Mouse (Mus musculus) layer of hippocampus, postnatal 14 days (tissue): ENCODE data around the gene Cbs. TPM values are rescaled to one million over a fixed set of nuclear protein-coding genes. Genes with fewer than 3 reads are reported as not detected.
"Not testable (repeated sequence)": the region's sequence is repeated elsewhere in the genome, so short reads cannot be mapped to it uniquely, and the experiment has no call there.

Experiments
- DNase-seq, 2 experiments: peaks; one replicate each; pipeline ENCODE4 v3.0.0; 2021 to 2022; ENCODE audit warnings: low spot score in 2 of 2, mixed read lengths in 1 of 2
- total RNA-seq, 2 experiments: library from RNA; stranded (reverse); gene quantifications; 2 replicates each; pipeline ENCODE4 v1.2.3; 2021

The Cbs gene
- total RNA-seq, 2 experiments from 2014 or later = 75.4 to 91.4 TPM

GRCm38 (mm10) chr17:31646199-31647002 is 9.4 kb upstream of the Cbs start:
- no peak for DNase-seq

- no peak for DNase-seq
Measured at GRCm38 (mm10) chr17:31642913-31643312, 5.9 kb upstream of the Cbs start.

GRCm38 (mm10) chr17:31642331-31642730 is 5.3 kb upstream of the Cbs start:
- no peak for DNase-seq

GRCm38 (mm10) chr17:31639651-31640050 is 2.6 kb upstream of the Cbs start:
- DNase-seq = peak in 1 of 2 experiments; percentile 54

DNA sequence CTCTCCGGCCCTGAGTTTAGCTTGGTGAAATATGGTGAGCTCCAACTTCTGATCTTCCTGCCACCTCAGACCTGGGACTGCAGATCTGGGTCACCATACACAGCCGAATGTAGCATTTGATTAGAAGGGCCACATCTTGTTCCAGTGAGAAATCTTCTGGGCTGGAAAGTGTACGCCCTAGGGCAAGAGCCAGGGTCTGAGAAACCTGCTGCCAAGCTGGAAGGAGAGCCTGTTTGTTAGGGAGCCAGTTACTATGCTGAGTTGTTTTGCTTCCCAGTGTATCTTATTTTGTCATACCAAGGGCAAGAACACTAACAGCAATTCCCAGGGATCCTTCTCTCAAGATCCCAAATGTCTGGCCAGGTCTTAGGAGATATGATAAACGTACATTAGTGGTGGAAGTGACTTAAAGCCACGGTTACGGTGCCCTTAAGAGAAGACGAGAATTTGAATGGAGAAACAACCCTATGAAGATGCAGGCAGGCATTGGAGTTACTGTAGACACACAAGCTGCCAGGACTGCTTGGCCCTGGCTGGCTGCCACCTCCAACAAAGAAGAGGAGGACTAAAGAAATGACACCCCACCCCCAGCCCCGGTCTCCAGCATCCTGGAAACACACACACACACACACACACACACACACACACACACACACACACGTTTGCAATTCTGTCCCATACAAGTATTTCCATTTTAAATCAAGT is 980 bp upstream of the Cbs start:
- DNase-seq = peak; percentile 60 to 81

- DNase-seq = no peak
Measured at GRCm38 (mm10) chr17:31636277-31636941, 629 bp downstream of the Cbs start.

GRCm38 (mm10) chr17:31635781-31636180 is 1.3 kb downstream of the Cbs start:
- no peak for DNase-seq

- DNase-seq = no peak
Measured at GRCm38 (mm10) chr17:31634896-31635295, 2.1 kb downstream of the Cbs start.

DNA sequence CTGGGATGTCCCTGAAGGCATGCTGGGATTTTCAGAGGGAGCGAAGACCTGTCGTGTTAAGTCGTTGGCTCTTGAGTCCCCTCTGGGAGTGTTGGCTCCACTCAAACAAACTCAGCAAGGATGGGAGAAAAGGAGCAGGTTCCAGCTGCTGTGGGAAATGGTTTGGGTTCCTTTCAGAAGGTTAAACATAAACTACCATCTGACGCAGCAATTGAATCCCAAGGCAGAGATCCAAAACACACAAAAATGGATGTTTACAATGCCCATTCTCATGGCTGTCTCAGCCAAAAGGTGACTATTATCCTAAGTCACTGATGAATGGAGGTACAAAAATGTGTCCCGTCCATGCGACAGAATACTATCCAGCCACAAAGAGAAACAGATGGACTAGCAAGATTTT is 4.0 kb downstream of the Cbs start:
- no peak for DNase-seq

- DNase-seq = no peak
Measured at GRCm38 (mm10) chr17:31631081-31631800, 5.8 kb downstream of the Cbs start.

DNA sequence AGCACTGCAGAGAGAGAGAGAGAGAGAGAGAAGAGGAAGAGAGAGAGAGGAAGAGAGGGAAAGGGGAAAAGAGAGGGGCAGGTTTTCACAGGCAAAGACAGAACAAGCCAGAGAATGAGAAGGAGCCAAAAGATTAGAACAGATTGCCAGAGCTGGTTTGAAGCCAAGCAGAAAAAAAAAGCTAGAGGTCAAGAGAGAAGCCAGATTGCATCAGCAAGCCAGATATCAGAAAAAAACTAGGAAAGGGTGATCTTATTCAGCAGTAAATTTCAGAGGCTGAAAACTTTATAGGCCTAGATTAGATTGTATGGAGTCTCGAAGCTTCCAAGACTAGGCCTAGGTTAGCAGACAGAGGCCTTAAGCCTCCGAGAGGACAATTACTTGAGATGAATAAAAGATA is 9.1 kb downstream of the Cbs start:
- no peak for DNase-seq

DNA sequence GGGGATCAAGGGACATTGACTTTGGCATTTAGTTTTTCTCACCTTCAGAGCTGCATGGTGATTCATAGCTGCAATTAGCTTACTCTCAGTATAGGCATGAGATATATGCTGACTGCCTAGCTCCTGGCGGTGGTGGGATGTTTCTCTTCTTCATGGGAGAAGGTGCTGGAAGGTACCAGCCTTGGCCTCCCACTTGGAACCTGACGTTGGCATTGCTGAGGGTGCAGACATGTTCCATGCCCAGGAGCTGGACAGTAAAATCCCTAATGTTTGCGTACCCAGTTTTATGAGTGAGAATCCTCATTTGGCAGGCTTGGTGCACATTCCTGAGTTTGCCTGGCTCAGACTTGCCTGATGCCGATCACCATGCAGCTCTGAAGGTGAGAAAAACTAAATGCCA is 13.9 kb downstream of the Cbs start:
- DNase-seq = no peak

DNA sequence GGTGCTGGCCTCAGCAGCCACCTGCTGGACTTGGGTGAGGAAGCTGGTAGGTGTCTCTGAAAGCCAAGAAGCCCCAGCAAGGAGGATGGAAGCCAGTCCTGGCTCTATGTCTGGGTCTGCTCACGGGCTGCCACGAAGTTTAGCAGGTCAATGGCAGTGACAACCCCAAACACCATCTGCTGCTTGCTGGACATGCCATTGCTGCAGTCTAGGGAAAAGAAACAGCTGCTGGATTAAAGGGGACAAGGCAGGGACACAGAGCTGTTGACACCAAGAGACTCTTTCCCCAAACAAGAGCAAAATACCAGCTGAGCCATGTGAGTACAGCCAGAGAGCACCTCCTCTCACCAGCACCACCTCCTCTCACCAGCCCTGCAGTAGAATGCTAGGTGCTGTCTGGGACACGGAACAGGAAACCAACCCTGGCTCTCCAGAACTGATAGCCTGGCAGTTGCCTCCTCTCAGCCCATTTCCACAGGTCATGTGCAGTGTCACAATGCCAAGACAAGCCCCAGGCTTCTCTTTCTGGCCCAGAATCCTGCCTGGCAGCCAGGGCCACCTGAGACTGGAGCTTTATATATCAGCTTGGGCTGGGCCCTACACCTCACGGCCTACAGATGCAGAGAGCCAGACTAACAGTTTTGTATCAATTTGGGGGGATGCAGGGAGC is 23.8 kb downstream of the Cbs start:
- DNase-seq = no peak

DNA sequence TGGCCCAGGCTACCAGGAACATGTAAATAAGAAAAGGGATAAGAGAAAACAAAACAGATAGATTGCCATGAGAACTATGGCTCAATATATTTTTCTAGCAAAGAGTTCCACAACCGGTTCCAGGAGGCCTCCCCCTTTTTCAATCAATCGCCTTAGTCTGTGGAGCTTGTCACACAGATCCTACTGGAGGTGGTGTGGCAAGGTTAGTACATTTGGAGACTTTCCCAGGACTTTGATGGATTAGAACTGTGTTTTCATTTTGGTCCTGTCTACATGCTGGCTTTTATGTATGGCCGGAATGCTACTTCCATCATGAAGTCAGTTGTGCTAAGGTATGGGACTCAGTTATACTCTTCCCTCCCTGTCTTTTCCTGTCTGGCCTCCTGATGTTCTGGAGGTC is 27.1 kb downstream of the Cbs start:
- no peak for DNase-seq

DNA sequence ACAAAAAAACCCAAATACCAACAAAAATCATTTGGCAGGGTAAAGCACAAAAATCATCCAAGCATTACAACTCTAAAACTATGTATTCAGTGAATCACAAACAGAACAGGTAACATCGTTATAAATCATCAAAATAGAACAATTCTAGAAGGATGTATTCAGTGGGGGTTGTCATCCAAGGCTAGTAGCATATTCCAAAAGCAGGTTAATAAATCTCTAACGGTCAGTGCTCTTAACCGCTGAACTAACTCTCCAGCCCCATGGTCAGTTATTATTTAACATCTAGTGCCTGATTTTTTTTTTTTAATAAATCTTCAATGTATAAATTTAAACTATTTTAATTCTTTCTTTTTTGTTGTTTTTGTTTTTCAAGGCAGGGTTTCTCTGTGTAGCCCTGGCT is 27.9 kb downstream of the Cbs start:
- DNase-seq = not testable (repeated sequence)

DNA sequence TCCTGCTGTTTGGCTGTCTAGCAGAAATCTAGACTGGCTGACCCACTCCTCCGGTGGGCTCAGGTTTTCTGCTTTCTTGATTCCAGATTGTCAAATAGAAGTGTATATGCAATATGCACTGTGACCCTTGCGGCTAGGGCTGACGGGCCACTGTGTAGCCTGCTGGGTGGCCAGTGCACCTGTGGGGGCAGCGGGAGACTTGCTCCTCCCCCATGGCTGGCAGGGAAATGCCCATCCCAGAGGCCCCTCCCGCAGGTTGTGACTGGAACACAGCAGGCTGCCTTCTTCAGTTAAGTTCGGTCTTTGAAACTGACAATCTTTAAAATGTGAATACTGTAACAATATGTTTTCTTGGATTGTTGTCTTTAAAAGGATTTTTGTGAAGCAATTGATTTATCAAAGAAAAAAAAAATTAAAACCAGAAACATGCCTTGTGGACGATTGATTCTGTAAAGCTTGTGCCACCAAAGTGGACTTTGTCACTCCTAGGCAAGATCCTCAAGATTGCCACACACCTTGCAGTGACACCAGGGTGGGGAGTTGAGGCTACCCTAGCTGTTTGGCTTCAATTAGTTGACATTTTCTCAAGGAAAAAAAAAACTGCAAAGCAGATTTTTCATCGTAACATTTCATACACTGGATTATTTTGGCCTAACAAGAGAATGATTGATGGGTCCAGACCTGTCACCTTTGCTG is 29.6 kb downstream of the Cbs start:
- DNase-seq = no peak

GRCm38 (mm10) chr17:31606424-31606823 is 30.6 kb downstream of the Cbs start:
- no peak for DNase-seq

- DNase-seq = no peak
Measured at GRCm38 (mm10) chr17:31598593-31598992, 38.4 kb downstream of the Cbs start.

GRCm38 (mm10) chr17:31597957-31598356 is 39.1 kb downstream of the Cbs start:
- DNase-seq = no peak

- peak in 1 of 2 experiments; percentile 54 for DNase-seq
Measured at GRCm38 (mm10) chr17:31595077-31595476, 42.0 kb downstream of the Cbs start.
